Mouse (Mus musculus) adrenal gland, adult 2 months (tissue): ENCODE measurements around the gene Gpc2. TPM values are rescaled to one million over a fixed set of nuclear protein-coding genes. Genes with fewer than 3 reads are reported as not detected.

Experiments
- DNase-seq: peaks from one replicate; pipeline ENCODE4 v3.0.0; 2021
- polyA plus RNA-seq: library from polyadenylated mRNA; depleted of rRNA; stranded (reverse); fragments of >200 nt; gene quantifications from 2 replicates; pipeline ENCODE4 v1.2.3, GENCODE M21; 2012
- total RNA-seq, 2 experiments: library from RNA; stranded (reverse); gene quantifications; 2 replicates each; pipeline ENCODE4 v1.2.3; 2021

The Gpc2 gene
- total and polyA plus RNA-seq, 3 experiments, result 0.35 to 3.1 (median 0.63) TPM

DNA sequence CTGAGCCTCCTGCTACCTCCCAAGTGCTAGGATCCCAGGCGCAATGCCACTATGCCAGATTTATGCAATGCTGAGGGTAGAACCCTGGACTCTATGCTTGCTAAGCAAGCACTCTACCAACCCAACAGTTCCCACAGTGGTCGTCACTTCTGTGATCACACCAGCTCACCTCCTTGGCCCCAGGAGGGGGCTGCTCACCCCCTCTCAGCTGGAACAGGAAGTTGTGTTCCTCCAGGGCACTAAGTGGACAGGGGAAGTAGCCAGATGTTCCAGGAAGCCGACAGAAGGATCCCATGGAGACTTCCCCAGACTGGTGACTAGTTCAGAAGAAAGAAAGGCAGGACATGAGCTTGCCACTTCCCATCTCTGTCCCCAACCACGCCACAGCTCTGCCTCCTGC, 17.8 kb downstream of the Gpc2 start:
- DNase-seq, result no peak

DNA sequence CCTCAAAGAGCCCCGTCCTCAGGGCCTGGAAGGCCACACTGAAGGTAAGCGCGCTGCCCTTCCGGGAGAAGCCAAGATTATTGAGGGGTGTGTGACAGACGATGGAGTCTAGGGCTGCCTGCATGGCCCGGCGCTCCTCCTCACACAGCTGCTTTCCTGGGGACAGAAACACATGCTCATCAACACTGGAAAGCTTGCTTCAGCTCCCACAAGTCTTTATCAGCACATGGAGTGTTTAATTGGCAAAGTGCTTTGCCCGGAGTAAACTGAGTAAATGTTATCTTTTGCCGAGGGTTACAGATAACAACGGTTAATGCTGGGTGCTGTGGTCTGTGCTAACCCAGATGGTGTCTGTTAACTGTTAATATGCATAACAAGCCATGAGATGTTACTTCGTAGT, 19.0 kb downstream of the Gpc2 start:
- no peak for DNase-seq

DNA sequence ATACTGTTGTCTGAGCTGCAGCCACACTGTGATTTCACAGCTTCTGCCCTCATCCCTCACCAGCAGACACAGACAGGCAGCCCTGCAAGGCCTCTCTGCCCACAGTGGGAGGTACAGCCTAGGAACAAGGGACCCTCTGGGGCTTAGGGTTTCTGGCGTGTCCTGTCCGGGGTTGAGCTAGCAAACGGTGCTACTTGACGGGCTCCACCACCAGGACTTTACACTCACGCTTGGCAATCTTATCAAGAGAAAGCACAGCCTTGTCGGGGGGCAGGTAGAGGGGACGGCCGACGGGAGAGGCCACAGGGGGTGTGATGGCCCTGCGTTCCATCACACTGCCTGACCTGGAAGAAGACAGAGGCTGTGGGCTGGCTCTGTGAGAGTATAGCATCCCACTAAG, 19.8 kb downstream of the Gpc2 start:
- no peak for DNase-seq

DNA sequence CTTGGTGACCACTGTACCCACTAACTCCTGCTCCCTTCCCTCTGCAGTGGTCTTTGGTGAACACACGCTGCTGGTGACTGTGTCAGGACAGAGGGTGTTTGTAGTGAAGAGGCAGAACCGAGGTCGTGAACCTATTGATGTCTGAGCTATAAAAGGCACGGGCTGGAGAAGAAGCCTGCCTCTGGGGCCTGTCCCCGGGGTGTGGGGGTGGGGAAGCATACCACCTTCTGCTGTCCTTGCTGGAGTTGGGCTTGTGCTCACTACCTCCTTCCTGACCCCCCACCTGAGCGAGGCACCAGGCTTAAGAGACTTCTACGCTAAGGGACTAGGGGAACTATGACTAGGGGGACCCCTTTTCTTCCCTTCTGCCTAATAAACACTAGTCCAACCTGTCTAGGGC, 20.8 kb downstream of the Gpc2 start:
- DNase-seq, result no peak

DNA sequence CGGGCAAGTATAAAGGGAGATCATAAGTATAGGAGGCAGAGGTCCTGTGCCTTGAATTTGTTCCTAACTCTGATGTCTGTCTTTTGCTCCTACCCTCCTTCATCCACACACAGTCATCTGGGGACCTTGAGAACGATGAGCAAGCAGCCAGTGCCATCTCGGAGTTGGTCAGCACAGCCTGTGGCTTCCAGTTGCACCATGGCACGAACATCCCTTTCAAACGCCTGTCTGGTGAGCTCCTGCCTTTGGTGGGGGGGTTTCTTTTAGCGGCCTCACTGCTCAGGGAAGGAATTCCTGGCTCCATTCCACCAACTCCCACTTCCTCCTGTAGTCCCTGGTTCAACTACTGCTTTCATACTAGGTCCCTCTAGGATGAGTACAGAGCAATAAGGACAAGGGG, 21.3 kb downstream of the Gpc2 start:
- DNase-seq, result peak; percentile 80

DNA sequence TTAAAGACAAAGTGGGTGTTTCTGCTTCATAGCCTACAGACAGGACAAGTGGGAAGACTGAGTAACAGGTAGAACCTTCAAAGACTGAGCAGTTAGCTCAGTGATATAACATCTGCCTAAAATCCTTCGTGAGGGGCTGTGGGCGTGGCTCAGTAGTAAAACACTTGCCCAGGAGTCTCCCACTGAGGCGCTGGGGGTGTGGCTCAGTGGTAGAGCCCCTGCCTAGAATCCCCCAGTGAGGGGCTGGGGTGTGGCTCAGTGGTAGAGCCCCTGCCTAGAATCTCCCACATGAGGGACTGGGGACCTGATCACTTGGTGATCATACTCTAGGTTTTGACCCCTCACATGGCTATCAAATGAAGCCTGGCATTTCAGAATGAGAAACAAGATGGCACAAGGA, 21.7 kb downstream of the Gpc2 start:
- no peak for DNase-seq

DNA sequence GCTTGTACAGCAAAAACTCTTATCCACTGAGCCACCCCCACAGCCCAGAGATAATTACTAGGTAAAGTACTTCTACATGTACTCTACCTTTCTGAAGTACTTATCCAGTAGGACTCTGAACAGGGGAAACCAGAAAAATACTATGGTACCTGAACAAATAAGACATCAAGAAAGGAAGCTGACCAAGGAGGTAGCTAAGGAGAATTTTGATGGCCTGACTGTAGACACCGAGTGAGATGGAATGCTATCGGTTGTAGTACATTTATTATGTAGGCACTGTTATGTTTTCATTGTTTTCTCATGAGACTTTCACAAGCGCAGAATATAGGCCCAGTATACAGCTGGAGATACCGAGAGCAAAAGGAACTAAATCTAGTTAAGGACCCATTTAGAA, 22.2 kb downstream of the Gpc2 start:
- no peak for DNase-seq

DNA sequence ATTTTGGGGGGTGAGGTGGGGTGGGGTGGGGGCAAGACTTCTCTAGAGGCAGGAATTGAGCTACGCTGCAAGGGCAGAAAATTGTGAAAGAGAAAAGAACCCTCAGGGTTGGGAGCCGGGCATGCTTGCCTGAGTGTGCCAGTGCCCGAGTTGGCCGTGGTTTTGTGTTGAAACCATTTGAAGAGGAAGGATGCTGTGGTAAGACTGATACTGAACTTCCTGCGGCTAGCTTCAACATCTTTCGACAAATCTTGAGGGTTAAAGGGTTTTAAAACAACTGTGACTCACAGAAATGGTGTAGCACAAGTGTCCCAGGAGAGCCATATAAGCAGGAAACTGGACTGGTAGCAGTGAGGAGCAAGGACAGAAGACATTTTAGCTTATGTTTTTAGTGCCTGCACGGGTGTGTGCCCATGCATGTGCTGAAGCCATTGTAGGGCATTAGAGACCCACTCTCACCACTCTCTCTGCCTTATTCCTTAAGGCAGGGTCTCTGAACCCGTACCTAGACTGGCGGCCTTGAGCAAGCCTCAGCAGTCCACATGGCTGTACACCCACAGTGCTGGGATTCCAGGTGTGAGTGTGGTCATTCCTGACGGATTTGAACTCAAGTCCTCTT, 22.7 kb downstream of the Gpc2 start:
- no peak for DNase-seq

DNA sequence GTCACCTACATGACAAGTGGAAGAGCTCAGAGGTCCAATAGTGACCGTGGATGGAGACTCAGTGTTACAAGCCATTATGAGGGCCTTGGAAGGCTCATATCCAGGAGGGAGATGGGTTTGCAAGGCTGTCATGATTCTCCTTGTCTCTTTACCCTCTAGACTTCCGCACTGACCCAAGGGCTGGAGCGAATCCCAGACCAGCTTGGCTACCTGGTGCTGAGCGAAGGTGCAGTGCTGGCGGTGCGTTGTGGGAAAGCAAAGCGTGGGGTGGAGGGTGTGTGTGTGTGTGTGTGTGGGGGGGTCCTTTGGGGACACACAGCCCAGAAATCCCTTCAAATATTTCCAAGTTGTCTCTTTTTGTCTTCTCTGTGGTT, 23.7 kb downstream of the Gpc2 start:
- DNase-seq, result no peak

DNA sequence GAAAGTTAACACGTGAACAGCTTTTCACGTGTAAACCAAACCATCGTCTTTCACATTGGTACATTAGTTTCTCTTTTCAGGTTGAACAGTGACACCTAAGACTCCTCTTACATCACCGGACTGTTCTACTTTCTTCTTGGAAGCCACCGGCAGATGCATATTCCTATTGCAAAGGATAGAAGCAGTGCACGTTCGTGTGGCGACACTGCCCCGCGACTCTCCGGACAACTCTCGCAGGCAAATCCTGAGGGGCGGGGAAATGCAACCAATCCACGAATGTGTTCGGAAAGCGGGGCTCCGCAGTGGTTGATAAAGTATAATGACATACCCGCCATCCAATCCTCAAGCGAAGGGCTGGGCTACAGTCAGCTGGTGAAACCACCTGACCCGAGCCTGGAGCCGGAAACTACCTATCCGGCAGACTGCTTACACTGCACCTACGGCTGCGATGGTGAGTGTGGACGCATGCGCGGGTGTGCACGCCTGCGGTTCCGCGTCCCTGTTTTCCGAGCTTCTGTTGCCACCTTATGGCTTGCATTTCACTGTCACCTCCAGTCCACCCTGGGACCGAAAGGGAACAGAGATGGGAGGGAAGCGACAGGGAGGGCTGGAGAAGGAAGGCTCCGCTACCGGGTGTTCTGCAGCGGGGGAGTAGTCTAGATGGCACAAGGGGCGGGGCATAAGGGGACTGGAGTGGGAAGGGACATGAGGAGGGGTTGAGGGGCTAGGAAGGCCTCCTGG, 24.3 kb downstream of the Gpc2 start, which contains the start of gene Lamtor4:
Gene Lamtor4, plus strand, starts transcription at position 130 of the 741 bp plus-strand sequence.
- DNase-seq, result peak; percentile 96

DNA sequence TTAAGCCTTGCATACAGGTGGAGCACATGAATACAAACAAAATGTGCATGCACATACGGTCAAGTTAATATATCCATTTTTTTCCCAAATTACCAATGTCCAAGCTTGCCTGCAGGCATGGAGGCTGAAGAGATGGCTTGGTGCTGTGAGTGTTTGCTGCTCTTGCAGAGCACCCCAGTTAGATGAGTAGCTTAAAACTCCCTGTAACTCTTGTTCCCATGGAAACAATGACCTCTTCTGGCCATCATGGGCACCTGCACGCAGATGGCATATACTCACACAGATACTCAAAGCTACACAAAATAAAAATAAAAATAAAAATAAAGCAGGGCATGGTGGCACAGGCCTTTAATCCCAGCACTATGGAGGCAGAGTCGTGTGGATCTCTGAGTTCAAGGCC, 26.7 kb downstream of the Gpc2 start:
- DNase-seq, result no peak

DNA sequence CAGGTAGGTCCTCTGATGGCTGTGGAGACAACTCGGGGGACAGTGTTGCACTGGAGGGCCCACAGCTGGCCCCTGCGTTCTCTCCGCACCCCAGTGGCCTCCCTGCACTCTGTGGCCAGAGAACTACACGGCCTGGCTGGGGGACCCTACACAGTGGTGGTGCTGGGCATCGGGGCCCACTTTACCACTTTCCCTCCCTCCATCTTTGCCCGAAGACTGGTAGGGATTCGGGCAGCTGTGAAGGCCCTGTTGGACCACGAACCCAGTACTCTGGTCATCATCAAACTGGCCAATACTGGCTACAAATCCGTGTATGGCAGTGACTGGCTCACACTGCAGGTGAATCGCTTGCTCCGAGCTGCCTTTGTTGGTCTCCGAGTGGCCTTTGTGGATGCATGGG, 28.7 kb downstream of the Gpc2 start:
- no peak for DNase-seq

DNA sequence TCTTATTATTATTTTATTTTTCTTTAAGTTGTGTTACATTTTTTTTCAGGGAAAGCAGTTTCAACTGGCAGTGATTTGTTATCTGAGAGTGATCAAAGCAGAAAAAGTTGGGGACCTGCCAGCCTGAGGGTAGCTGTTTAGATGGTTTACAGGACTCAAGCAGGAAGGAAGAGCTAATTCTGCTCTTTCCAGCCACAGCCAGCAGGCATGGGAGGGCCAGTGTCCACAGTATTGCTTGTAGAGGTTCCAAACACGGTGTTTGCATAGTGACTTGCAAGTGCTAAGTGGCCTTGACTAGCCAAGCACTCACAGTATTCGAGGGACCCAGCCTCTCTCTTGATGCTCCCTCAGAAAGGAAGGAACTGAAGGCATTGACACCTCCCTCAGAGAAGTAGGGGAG, 38.3 kb downstream of the Gpc2 start:
- DNase-seq, result peak; percentile 50

DNA sequence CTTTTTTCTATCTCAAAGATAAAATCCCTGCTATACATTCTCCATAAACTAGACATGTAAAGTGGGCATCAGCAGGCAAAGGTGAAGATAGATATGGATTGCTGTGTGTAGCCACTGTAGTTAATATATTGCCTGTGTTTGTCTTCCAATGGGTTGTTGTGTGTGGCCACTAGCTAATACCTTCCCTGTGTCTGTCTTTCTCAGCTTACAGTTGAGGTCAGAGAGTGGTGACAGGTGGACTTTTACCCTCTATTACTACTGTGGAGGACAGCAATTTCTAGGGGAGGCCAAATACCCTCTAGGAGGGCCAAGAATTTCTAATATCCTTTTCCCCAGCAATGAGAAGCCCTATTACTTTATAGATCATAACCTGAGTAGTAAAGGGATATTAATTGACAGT, 45.6 kb downstream of the Gpc2 start:
- no peak for DNase-seq

DNA sequence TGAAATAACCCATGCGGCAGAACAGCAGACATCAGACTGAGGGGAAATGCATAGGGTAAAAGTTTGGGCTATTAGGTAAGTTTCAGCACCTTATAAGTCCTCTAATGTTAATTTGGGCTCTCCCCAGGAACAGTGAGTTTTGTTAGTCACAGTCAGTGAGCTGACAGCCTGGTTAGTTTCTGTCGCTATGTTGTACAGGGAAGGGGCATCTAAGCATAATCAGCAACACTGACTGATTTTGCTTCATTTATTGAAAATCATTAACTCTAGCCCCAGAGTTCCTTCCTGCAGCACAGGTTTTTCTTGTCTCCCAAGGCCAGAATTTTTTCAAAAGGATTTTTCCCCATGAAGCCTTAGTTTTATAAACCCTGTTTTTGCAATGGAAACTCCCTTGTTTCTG, 46.0 kb downstream of the Gpc2 start:
- no peak for DNase-seq

DNA sequence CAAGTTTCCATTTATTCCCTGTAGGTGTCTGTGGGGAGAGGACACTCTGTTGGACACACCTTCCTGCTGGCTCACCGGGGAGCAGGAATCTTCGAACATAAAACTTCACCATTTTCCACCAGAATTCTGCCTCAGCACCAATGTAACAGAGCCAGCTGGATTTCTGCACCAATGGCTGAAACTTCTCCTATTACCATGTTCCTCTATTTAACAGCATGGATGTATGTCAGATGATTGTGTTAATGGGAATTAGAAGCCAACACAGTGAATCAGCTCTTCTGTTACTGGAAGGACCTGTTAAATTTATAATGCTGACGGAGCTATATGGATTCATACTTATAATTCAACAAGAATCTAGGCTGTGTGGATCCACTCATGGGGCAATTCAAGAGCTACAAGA, 50.3 kb downstream of the Gpc2 start:
- DNase-seq, result no peak

DNA sequence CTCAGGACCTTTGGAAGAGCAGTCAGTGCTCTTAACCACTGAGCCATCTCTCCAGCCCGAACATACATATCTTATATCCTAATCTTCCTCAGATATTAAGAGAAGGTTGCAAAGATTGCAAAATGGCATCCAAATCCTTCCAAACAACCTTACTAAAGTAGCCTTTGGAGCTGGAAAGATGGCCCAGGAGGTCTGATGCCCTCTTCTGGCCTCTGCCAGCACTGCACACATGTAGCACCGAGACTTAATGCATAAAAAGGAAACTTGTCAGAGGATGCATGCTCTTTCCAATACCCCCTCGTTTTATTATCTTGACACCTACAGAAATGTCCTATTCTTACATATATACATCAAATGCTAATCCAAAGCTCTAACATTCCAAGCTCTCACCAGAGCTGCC, 51.8 kb downstream of the Gpc2 start:
- DNase-seq, result peak; percentile 19

DNA sequence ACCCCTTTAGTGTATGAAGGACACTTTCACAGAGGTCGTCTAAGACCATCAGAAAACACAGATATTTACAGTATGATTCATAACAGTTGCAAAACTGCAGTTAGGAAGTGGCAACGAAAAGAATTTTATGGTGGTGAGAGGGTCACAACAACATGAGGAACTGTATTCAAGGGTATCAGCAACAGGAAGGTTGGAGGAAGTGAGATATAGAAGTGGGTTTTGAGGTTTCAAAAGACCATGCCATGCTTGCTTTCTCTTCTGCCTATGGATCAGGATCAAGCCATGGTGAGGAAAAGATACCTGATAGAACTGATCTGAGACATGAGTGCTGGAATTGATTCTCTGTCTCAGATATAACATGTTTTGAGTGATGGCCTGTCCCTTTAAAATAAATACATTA, 52.4 kb downstream of the Gpc2 start:
- DNase-seq, result no peak

DNA sequence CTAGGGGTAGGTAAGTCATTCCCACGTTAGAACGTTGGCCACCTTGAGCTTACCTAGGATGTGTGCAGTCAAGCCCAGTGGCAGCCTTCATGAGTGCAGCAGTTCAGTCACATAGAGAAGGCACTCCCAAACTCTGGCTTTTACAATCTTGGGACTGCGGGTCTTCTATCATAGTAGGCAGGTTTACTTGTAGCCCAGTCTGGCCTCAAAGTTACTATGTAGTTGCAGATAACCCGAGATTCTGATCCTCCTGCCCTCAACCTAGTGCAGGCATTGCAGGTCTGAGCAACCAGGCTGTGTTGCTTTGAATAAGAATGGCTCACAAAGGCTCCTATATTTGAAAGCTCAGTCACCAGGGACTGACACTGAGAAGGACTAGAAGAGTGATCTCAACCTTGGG, 53.3 kb downstream of the Gpc2 start:
- no peak for DNase-seq

DNA sequence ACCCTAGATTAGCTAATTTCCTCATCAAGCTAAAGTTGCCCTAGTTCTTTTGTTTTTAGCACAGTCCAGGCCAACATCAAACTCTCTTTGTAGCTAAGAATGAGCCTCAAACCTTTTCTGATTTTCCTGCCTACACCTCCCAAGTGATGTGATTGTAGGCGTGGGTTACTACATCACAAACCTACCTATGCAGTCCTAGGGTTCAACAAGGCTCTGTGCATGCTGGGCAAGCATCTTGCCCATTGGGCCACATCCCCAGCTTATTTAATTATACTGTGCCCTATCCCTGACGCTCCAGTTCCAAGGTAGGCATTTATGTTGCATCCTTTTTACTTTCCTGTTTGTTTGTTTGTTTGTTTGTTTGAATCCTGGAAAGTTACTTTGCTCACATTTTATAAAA, 54.1 kb downstream of the Gpc2 start, which contains the start of gene Nxpe5:
Gene Nxpe5, plus strand, starts transcription at position 199 of the 400 bp plus-strand sequence.
- DNase-seq, result no peak
